Comparison of ENCODE assay signal across 8 mouse cellular contexts in the genomic region with DNA sequence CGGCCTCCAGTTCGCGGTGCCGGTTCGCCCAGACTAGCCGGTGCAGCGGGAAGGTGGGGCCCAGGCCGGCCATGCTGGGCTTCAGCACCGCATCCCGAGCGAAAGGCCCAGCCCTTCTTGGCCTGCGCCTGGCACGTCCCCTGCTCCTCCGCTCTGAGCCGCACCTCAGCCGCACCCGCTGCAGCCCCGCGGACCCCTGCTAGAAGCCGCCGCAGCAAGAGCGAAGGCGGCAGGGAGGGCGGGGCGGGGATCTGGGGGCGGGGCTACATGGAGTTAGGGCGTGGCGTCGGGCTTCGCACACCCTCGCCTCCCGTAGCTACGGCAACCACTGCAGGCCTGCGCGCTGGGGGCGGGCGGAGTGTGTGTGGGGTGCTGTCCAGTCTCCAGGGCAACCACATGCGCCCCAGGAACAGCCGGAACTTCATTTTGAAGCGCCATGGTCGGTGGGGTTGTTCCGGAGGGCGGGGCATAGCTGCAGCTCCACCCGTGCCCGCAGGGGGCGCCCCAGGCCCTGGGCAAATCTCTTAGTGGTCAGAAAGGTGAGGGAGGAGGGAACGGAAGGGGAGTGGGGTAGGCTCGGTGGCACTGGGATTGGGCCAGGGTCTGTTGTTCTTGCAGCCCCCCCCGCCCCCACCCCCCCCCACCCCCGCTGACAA. TPM values are rescaled to one million over a fixed set of nuclear protein-coding genes. Genes with fewer than 3 reads are reported as not detected.
DNase-seq lines count a peak whose midpoint lies in the region; ATAC-seq and TF ChIP-seq lines count a peak whose summit lies in the region.

A gene (minus strand): TSS at position 240 of the 656 bp plus-strand sequence.

- peak within 1 kb of the TSS; percentile 57 for H3K4me3 ChIP-seq in forebrain, embryonic 13.5 days
- peak within 1 kb of the TSS; percentile 60 for H3K4me3 ChIP-seq in heart, postnatal 0 days (ENCODE audit: low read depth, low read length)
- peak within 1 kb of the TSS; percentile 63 for H3K4me3 ChIP-seq in liver, embryonic 15.5 days (replicated peaks)
- peak within 1 kb of the TSS; percentile 52 for H3K4me3 ChIP-seq in neural tube, embryonic 11.5 days (ENCODE audit: low read depth, low read length)
- peak within 1 kb of the TSS; percentile 60 for H3K4me3 ChIP-seq in stomach, postnatal 0 days (ENCODE audit: low read depth, low read length)

- TF ChIP-seq EP300 in heart, postnatal 0 days (IDR thresholded peaks at IDR 0.05; ENCODE audit: low read depth), result no peak
- TF ChIP-seq EP300 in stomach, postnatal 0 days (optimal IDR thresholded peaks at IDR 0.05), result no peak

- TF ChIP-seq CTCF in heart, postnatal 0 days (IDR thresholded peaks at IDR 0.05; ENCODE audit: low read depth), result peak; percentile 63
- TF ChIP-seq CTCF in stomach, postnatal 0 days (IDR thresholded peaks at IDR 0.05; ENCODE audit: low read depth), result peak; percentile 83

- H3K36me3 ChIP-seq in forebrain, embryonic 13.5 days (ENCODE audit: poor library complexity, severe bottlenecking), result peaks cover 40% of the 10 kb centered on the region
- peaks cover 25% of the 10 kb centered on the region for H3K36me3 ChIP-seq in heart, postnatal 0 days (replicated peaks; ENCODE audit: control insufficient read depth, insufficient read depth, low read length)
- H3K36me3 ChIP-seq in liver, embryonic 15.5 days (replicated peaks), result peaks cover 31% of the 10 kb centered on the region
- H3K36me3 ChIP-seq in neural tube, embryonic 11.5 days (ENCODE audit: control insufficient read depth, insufficient read depth, low read length), result peaks cover 14% of the 10 kb centered on the region; the same call in 1 of the 2 replicates
- peaks cover 20% of the 10 kb centered on the region for H3K36me3 ChIP-seq in stomach, postnatal 0 days (ENCODE audit: control insufficient read depth, insufficient read depth, low read length)

- no peaks in the 10 kb centered on the region for H3K9me3 ChIP-seq in forebrain, embryonic 13.5 days (replicated peaks)
- H3K9me3 ChIP-seq in heart, postnatal 0 days (replicated peaks; ENCODE audit: control insufficient read depth, low read length), result no peaks in the 10 kb centered on the region
- H3K9me3 ChIP-seq in liver, embryonic 15.5 days (replicated peaks), result no peaks in the 10 kb centered on the region
- H3K9me3 ChIP-seq in neural tube, embryonic 11.5 days (ENCODE audit: control insufficient read depth, low read length), result no peaks in the 10 kb centered on the region
- H3K9me3 ChIP-seq in stomach, postnatal 0 days (ENCODE audit: control insufficient read depth, low read length), result no peaks in the 10 kb centered on the region

- peak; percentile 62; the same call in 1 of the 2 replicates for ATAC-seq in cerebellum, adult (ENCODE audit: insufficient number of reproducible peaks, low FRiP score, low TSS enrichment)
- ATAC-seq in forebrain, embryonic 13.5 days, result peak; percentile 93
- ATAC-seq in heart, postnatal 0 days (ENCODE audit: insufficient read depth, low read depth), result peak; percentile 92
- peak; percentile 82 for ATAC-seq in liver, embryonic 15.5 days (ENCODE audit: insufficient read depth)
- ATAC-seq in neural tube, embryonic 11.5 days (ENCODE audit: insufficient read depth, low FRiP score, low TSS enrichment), result peak; percentile 92
- peak; percentile 93 for ATAC-seq in stomach, postnatal 0 days (ENCODE audit: low FRiP score, low TSS enrichment)

- WGBS in forebrain, embryonic 13.5 days, result under 1% methylated on average over 50 of the region's 50 CpGs
- WGBS in heart, postnatal 0 days, result under 1% methylated on average over 44 of the region's 50 CpGs
- WGBS in liver, embryonic 15.5 days (ENCODE audit: insufficient replicate concordance), result under 1% methylated on average over 50 of the region's 50 CpGs
- under 1% methylated on average over 47 of the region's 50 CpGs for WGBS in neural tube, embryonic 11.5 days
- WGBS in stomach, postnatal 0 days, result under 1% methylated on average over 46 of the region's 50 CpGs

- H3K9ac ChIP-seq in forebrain, embryonic 13.5 days, result peak within 1 kb of the TSS; percentile 78
- H3K9ac ChIP-seq in heart, postnatal 0 days (replicated peaks; ENCODE audit: low read depth, low read length), result 0 out of 2 replicates have a peak within 1 kb of the TSS, but pooled peaks have one; percentile 35
- H3K9ac ChIP-seq in liver, embryonic 15.5 days, result peak within 1 kb of the TSS; percentile 40; the same call in 1 of the 2 replicates
- peak within 1 kb of the TSS; percentile 63 for H3K9ac ChIP-seq in neural tube, embryonic 11.5 days (ENCODE audit: low read length)
- H3K9ac ChIP-seq in stomach, postnatal 0 days (ENCODE audit: low read length), result peak within 1 kb of the TSS; percentile 65

- no peaks in the 10 kb centered on the region for H3K27me3 ChIP-seq in forebrain, embryonic 13.5 days
- H3K27me3 ChIP-seq in heart, postnatal 0 days (ENCODE audit: control insufficient read depth, insufficient read depth, low read length), result peaks cover 5% of the 10 kb centered on the region; the same call in 1 of the 2 replicates
- peaks cover 26% of the 10 kb centered on the region for H3K27me3 ChIP-seq in liver, embryonic 15.5 days
- H3K27me3 ChIP-seq in neural tube, embryonic 11.5 days (ENCODE audit: control insufficient read depth, insufficient read depth, low read length), result no peaks in the 10 kb centered on the region
- no peaks in the 10 kb centered on the region for H3K27me3 ChIP-seq in stomach, postnatal 0 days (ENCODE audit: control insufficient read depth, insufficient read depth, low read length)

- H3K27ac ChIP-seq in forebrain, embryonic 13.5 days, result no peak within 1 kb of the TSS; the same call in 1 of the 2 replicates
- H3K27ac ChIP-seq in heart, postnatal 0 days (ENCODE audit: low read depth), result no peak within 1 kb of the TSS
- H3K27ac ChIP-seq in liver, embryonic 15.5 days (replicated peaks), result peak within 1 kb of the TSS; percentile 48
- no peak within 1 kb of the TSS for H3K27ac ChIP-seq in neural tube, embryonic 11.5 days (ENCODE audit: low read depth, low read length)
- H3K27ac ChIP-seq in stomach, postnatal 0 days (replicated peaks), result peak within 1 kb of the TSS; percentile 20; the same call in 1 of the 2 replicates

- DNase-seq in ES-CJ7 (ENCODE audit: low read depth, low spot score), result peak; percentile 96
- peak; percentile 82 for DNase-seq in heart, postnatal 0 days (ENCODE audit: low spot score)
- DNase-seq in kidney, postnatal 4 days, result peak; percentile 90 to 95
- DNase-seq in neural tube, embryonic 11.5 days (ENCODE audit: low spot score), result peak; percentile 93
- DNase-seq in stomach, postnatal 0 days (ENCODE audit: low spot score), result peak; percentile 93

- peak within 1 kb of the TSS; percentile 80 for H3K4me2 ChIP-seq in forebrain, embryonic 13.5 days
- H3K4me2 ChIP-seq in heart, postnatal 0 days (ENCODE audit: low read depth, low read length), result peak within 1 kb of the TSS; percentile 83
- H3K4me2 ChIP-seq in liver, embryonic 15.5 days, result peak within 1 kb of the TSS; percentile 84
- H3K4me2 ChIP-seq in neural tube, embryonic 11.5 days (ENCODE audit: low read depth), result peak within 1 kb of the TSS; percentile 78
- peak within 1 kb of the TSS; percentile 76 for H3K4me2 ChIP-seq in stomach, postnatal 0 days (replicated peaks; ENCODE audit: low read depth)

- H3K4me1 ChIP-seq in forebrain, embryonic 13.5 days, result peaks cover 22% of the 10 kb centered on the region
- no peaks in the 10 kb centered on the region; the same call in 1 of the 2 replicates for H3K4me1 ChIP-seq in heart, postnatal 0 days (ENCODE audit: control insufficient read depth, insufficient read depth)
- H3K4me1 ChIP-seq in liver, embryonic 15.5 days (replicated peaks), result peaks cover 26% of the 10 kb centered on the region
- H3K4me1 ChIP-seq in neural tube, embryonic 11.5 days (ENCODE audit: control insufficient read depth, insufficient read depth, low read length), result no peaks in the 10 kb centered on the region
- no peaks in the 10 kb centered on the region for H3K4me1 ChIP-seq in stomach, postnatal 0 days (replicated peaks; ENCODE audit: control insufficient read depth, insufficient read depth)

RNA-seq across cellular contexts. Expression of the gene that starts here (rescaled TPM):
- polyA plus RNA-seq in forebrain, embryonic 13.5 days (2015; fragmentation: Nextera tagmentation; extraction: Ambion mirVana), result 14.0 and 15.2 TPM in 2 replicates
- total RNA-seq in heart, postnatal 0 days (2014; rRNA removed; ENCODE audit: low replicate concordance), result 2.1 and 2.3 TPM in 2 replicates
- polyA plus RNA-seq in heart, postnatal 0 days (2015; fragmentation: Nextera tagmentation; extraction: Ambion mirVana), result 0.40 and 0.41 TPM in 2 replicates
- 0.90 and 1.5 TPM in 2 replicates for polyA plus RNA-seq in liver, embryonic 15.5 days (2015; fragmentation: Nextera tagmentation; extraction: Ambion mirVana)
- 11.6 and 14.1 TPM in 2 replicates for polyA plus RNA-seq in neural tube, embryonic 11.5 days (2014; fragmentation: Nextera tagmentation; extraction: Ambion mirVana)
- 5.0 and 5.2 TPM in 2 replicates for polyA plus RNA-seq in stomach, postnatal 0 days (2015; fragmentation: Nextera tagmentation; extraction: Ambion mirVana)

Comparison
In these comparisons a context has a peak if more than half of its experiments do, and no peak if none do; other contexts are left out.
1. H3K27ac ChIP-seq: peak in liver, embryonic 15.5 days (single experiment) and stomach, postnatal 0 days (single experiment); none in forebrain, embryonic 13.5 days (single experiment), heart, postnatal 0 days (single experiment) and neural tube, embryonic 11.5 days (single experiment).
2. Peak in every context shown above with its lines, with median percentiles within 50 percentile points of each other: DNase-seq, ATAC-seq, H3K4me2 ChIP-seq, H3K4me3 ChIP-seq and H3K9ac ChIP-seq.